Mouse (Mus musculus) lung, postnatal 25 days (tissue): ENCODE results near the gene Plxnb2.

Experiments
- DNase-seq: peaks from one replicate; pipeline ENCODE4 v3.0.0; 2022; ENCODE audit warnings: low spot score

Plxnb2 gene

DNA sequence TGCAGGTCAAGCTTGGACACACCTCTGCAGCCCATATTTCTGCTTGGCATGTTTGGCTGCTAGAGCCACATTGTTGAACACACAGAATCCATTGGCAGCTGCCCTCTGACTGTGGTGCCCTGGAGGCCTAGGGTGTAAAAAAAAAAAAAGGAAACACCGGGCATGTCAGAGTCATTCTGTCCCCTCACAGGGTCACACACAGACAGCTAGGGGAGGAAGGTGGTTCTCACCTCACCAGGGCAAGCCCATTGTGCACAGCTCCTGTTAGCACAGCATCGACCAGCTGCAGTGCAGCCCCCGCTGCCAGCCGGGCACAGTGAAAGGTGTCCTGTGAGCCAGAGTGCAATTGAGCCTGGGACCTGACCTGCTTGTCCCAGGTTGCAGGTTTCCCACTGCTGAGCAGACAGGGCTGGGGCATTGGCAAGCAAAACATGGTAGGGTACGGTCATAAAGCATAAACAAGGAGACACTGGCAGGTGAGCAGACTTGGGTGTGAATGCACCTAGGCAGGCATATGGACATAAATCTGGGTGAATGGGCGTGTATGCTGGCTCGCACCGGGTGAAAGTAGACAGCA lies 53.1 kb downstream of the Plxnb2 start:
- no peak for DNase-seq

GRCm38 (mm10) chr15:89126622-89127021 lies 54.0 kb downstream of the Plxnb2 start:
- no peak for DNase-seq

- no peak for DNase-seq
These were observed 55.2 kb downstream of the Plxnb2 start for GRCm38 (mm10) chr15:89125351-89125750.

DNA sequence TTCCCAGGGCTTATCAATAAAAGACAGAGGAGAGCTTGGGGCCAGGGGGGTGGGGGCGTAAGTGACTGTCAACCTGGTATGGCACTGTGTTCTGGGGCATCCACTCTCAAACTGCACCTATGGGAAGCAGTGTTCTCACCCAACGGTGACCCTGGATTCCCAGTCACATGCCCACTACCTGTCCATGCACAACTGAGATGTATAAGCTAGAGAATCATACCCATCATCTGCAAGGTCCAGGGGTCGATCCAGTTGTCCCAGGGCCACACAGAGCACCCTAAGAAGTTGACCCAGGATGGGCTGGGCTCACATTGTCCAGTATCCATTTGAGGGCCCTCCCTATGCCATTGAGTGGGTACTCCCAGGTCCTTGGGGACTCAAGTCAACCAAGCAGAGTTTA lies 56.3 kb downstream of the Plxnb2 start:
- DNase-seq: no peak

DNA sequence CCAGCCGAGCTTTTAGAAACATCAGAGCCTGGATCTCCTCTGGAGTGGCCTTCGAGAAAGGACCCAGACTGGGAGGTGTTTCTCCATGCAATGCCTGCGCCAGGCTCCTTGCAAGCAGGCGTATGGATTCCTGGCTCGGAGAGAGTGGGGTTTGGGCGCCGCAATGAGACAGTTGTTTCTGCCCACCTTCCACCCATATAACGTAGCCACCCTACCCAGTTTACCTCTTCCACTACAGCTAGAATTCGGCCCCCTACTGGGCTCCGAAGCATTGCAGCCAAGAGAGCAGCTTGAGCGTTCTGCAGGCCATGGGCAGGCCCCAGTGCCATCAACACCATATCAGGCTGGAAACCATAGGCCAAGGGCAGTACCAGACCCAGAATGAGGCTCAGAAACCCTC lies 57.0 kb downstream of the Plxnb2 start:
- no peak for DNase-seq

GRCm38 (mm10) chr15:89122649-89123366 lies 57.8 kb downstream of the Plxnb2 start, which contains the start of gene Tubgcp6:
Gene Tubgcp6 (minus strand): TSS chr15:89123112.
- peak; percentile 94 for DNase-seq

DNA sequence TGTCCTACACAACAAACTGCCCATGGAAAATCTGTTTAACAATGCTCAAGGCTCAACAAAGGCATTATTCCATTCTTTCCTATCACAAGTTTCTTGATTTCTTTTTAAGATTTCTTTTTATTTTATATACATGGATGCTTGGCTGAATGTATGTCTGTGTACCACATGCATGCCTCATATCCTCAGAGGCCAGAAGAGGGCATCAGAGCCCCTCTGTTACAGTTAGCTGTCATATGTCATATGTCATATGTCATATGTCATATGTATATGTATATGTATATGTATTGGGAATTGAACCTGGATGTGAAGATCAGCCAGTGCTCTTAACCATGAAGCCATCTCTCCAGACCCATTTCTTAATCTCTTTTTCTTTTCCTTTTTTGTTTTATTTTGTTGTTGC lies 62.6 kb downstream of the Plxnb2 start:
- no peak for DNase-seq

- no peak for DNase-seq
These were observed 70.4 kb downstream of the Plxnb2 start for GRCm38 (mm10) chr15:89110147-89110546.

DNA sequence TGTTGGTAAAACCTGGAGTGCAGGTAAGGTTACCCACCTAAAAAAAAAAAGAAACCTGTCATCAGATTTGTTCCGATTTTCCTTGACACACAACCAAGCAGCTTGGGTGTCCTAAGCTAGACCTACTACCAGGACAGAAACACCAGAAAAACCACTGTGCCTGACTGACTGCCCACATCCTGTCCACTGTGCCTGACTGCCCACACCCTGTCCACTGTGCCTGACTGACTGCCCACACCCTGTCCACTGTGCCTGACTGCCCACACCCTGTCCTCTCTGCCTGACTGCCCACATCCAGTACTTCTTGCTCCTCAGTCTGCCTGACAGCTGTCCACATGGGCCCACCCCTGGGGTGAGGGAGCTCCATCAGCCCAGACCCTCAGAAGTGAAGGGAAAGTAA lies 73.6 kb downstream of the Plxnb2 start:
- DNase-seq: no peak

- DNase-seq: no peak
These were observed 74.5 kb downstream of the Plxnb2 start for GRCm38 (mm10) chr15:89106073-89106472.
